Mouse (Mus musculus) thymus, adult 2 months (tissue): ENCODE data around the gene Foxi3.

Experiments used
- CTCF ChIP-seq: fragments of 200-500 bp; IDR thresholded peaks from 2 replicates; pipeline ENCODE4 v1.5.1; 2012; ENCODE audit warnings: mild to moderate bottlenecking, control low read depth, low read length, moderate library complexity, borderline replicate concordance; ENCODE audit not compliant: control insufficient read depth, poor library complexity, insufficient read depth; ENCODE audit errors: extremely low read depth
- POLR2A ChIP-seq: fragments of 200-500 bp; IDR thresholded peaks from 2 replicates; pipeline ENCODE4 v1.6.1; 2012; ENCODE audit warnings: mild to moderate bottlenecking, low read length, control low read depth, moderate library complexity; ENCODE audit not compliant: control insufficient read depth, poor library complexity, insufficient read depth; ENCODE audit errors: extremely low read depth

- TF ChIP-seq CTCF: no peak
- TF ChIP-seq POLR2A: no peak
Observed at GRCm38 (mm10) chr6:70996123-70996723, 39.9 kb downstream of the Foxi3 start.
